21 mouse cellular contexts compared by ENCODE assay signal in genomic region chr11:93102321-93102720, GRCm38 (mm10). TPM values are rescaled to one million over a fixed set of nuclear protein-coding genes. Genes with fewer than 3 reads are reported as not detected.
DNase-seq lines count a peak whose midpoint lies in the region; ATAC-seq and TF ChIP-seq lines count a peak whose summit lies in the region.
"Had no signal": no experiment of that assay in that cellular context is flagged by ENCODE, and none has a peak within 500 bp of the region (broad histone marks: within the 10 kb centered on the region; RNA-seq: fewer than 3 reads in every experiment).

No protein-coding gene starts in this region.

- peak overlapping the region; percentile 93 for H3K4me2 ChIP-seq in midbrain, embryonic 16.5 days (ENCODE audit: low read length)
- H3K4me2 ChIP-seq in forebrain, embryonic 13.5 days = no peak overlapping the region
- H3K4me2 ChIP-seq: embryonic facial prominence, embryonic 12.5 days; limb, embryonic 15.5 days had no signal

- H3K27me3 ChIP-seq in midbrain, embryonic 16.5 days (ENCODE audit: control insufficient read depth, insufficient read depth, low read depth, low read length) = no peaks in the 10 kb centered on the region
- peaks cover 54% of the 10 kb centered on the region for H3K27me3 ChIP-seq in forebrain, embryonic 13.5 days

- TF ChIP-seq CTCF in gastrocnemius, adult 2 months (IDR thresholded peaks at IDR 0.05) = no peak

- DNase-seq in cerebellum, adult 9-10 months = peak; percentile 52
- peak; percentile 8 for DNase-seq in right cerebral cortex, postnatal 25 days
- no peak for DNase-seq in right cerebral cortex, postnatal 10 days (ENCODE audit: low spot score in 2 of 2)
- DNase-seq in gastrocnemius, adult 2 months = no peak
- DNase-seq: adrenal gland, adult 2 months; gastrocnemius, postnatal 14 days; kidney, adult 9 months; kidney, postnatal 4 days; lung, postnatal 14 days; thymus, postnatal 4 days had no signal

- H3K27ac ChIP-seq in midbrain, embryonic 16.5 days (ENCODE audit: low read length) = no peak overlapping the region
- H3K27ac ChIP-seq in gastrocnemius, adult 2 months = no peak overlapping the region
- H3K27ac ChIP-seq in forebrain, embryonic 13.5 days = no peak overlapping the region
- H3K27ac ChIP-seq: embryonic facial prominence, embryonic 12.5 days; limb, embryonic 15.5 days had no signal

- H3K4me1 ChIP-seq in midbrain, embryonic 16.5 days (ENCODE audit: control insufficient read depth, insufficient read depth, low read length) = peaks cover 3% of the 10 kb centered on the region; the same call in 1 of the 2 replicates
- peaks cover 16% of the 10 kb centered on the region for H3K4me1 ChIP-seq in forebrain, embryonic 13.5 days

- 0 out of 2 replicates have a peak overlapping the region, but pooled peaks have one; percentile 11 for H3K9ac ChIP-seq in midbrain, embryonic 16.5 days (ENCODE audit: low read depth, low read length)
- no peak overlapping the region for H3K9ac ChIP-seq in forebrain, embryonic 13.5 days
- H3K9ac ChIP-seq: embryonic facial prominence, embryonic 12.5 days; limb, embryonic 15.5 days had no signal

- 84% methylated on average over 9 of the region's 9 CpGs for WGBS in midbrain, embryonic 16.5 days
- WGBS in forebrain, embryonic 13.5 days = 89% methylated on average over 9 of the region's 9 CpGs

- no peak for ATAC-seq in cerebellum, adult (ENCODE audit: insufficient number of reproducible peaks, low FRiP score, low TSS enrichment)
- no peak for ATAC-seq in midbrain, embryonic 16.5 days
- no peak for ATAC-seq in forebrain, embryonic 13.5 days
- ATAC-seq: inflammation-experienced regulatory T-cells, adult 6 months had no signal

- H3K4me3 ChIP-seq in midbrain, embryonic 16.5 days (ENCODE audit: low read depth, low read length) = peak overlapping the region; percentile 73
- no peak overlapping the region for H3K4me3 ChIP-seq in gastrocnemius, adult 2 months
- no peak overlapping the region for H3K4me3 ChIP-seq in forebrain, embryonic 13.5 days
- H3K4me3 ChIP-seq: embryonic facial prominence, embryonic 12.5 days; limb, embryonic 15.5 days had no signal

- H3K36me3 ChIP-seq in midbrain, embryonic 16.5 days (ENCODE audit: control insufficient read depth, insufficient read depth, low read length) = no peaks in the 10 kb centered on the region
- H3K36me3 ChIP-seq in forebrain, embryonic 13.5 days (ENCODE audit: poor library complexity, severe bottlenecking) = no peaks in the 10 kb centered on the region
- H3K36me3 ChIP-seq: embryonic facial prominence, embryonic 12.5 days; limb, embryonic 15.5 days had no signal

- H3K9me3 ChIP-seq in midbrain, embryonic 16.5 days (replicated peaks; ENCODE audit: control insufficient read depth, low read length, poor library complexity, severe bottlenecking) = no peaks in the 10 kb centered on the region
- no peaks in the 10 kb centered on the region for H3K9me3 ChIP-seq in forebrain, embryonic 13.5 days (replicated peaks)
- H3K9me3 ChIP-seq: embryonic facial prominence, embryonic 12.5 days; limb, embryonic 15.5 days had no signal

- intact Hi-C loops in gastrocnemius, adult 2 months (cut with DNase I) = no loop called here

RNA-seq across cellular contexts. Expression of gene Car10, which starts 4.5 kb away (rescaled TPM):
- 53.7 and 65.4 TPM in 2 replicates for polyA plus RNA-seq in midbrain, embryonic 16.5 days (2015; fragmentation: Nextera tagmentation; extraction: Ambion mirVana)
- total RNA-seq in gastrocnemius, adult 2 months (2021) = not detected
- polyA plus RNA-seq in forebrain, embryonic 13.5 days (2015; fragmentation: Nextera tagmentation; extraction: Ambion mirVana) = 4.1 and 6.0 TPM in 2 replicates
- total RNA-seq: heart, adult 8-10 months; megakaryocyte-erythroid progenitor cell, adult 5-6 weeks had no signal
- polyA plus RNA-seq: heart, postnatal 0 days; liver, embryonic 16.5 days; small intestine, adult 2 months had no signal

Comparison
In these comparisons a context has a peak if more than half of its experiments do, and no peak if none do; other contexts are left out.
1. DNase-seq: peak in cerebellum, adult 9-10 months (single experiment) and right cerebral cortex, postnatal 25 days (single experiment); none in right cerebral cortex, postnatal 10 days (0 of 2) and gastrocnemius, adult 2 months (single experiment).